Mouse (Mus musculus) stomach, embryonic 14.5 days (tissue): ENCODE measurements around the gene Pced1b. TPM values are rescaled to one million over a fixed set of nuclear protein-coding genes. Genes with fewer than 3 reads are reported as not detected.

ENCODE experiments used
- ATAC-seq: fragments of 200-750 bp; cut with Nextera tagmentation; 2 replicates; pipeline ENCODE4 v1.8.0; 2017; ENCODE audit warnings: low read depth, moderate TSS enrichment; ENCODE audit not compliant: insufficient number of reproducible peaks, insufficient read depth, low FRiP score
- H3K27ac ChIP-seq: fragments of 300-500 bp; sonication (generic); 2 replicates; pipeline ENCODE4 v1.5.1; 2014; ENCODE audit warnings: mild to moderate bottlenecking, low read length, moderate library complexity, mixed read lengths
- H3K27me3 ChIP-seq: fragments of 300-500 bp; sonication (generic); 2 replicates; pipeline ENCODE4 v1.6.1; 2014; ENCODE audit warnings: low read length, control low read depth, mixed read lengths; ENCODE audit not compliant: control insufficient read depth, insufficient read depth
- H3K36me3 ChIP-seq: fragments of 300-500 bp; sonication (generic); 2 replicates; pipeline ENCODE4 v1.6.1; 2014; ENCODE audit warnings: mild to moderate bottlenecking, control low read depth, low read length, moderate library complexity, mixed read lengths; ENCODE audit not compliant: control insufficient read depth, insufficient read depth
- H3K4me1 ChIP-seq: fragments of 300-500 bp; sonication (generic); 2 replicates; pipeline ENCODE4 v1.6.1; 2014; ENCODE audit warnings: low read length, control low read depth, mixed read lengths; ENCODE audit not compliant: control insufficient read depth, insufficient read depth
- H3K4me2 ChIP-seq: fragments of 300-500 bp; sonication (generic); replicated peaks from 2 replicates; pipeline ENCODE4 v1.6.1; 2014; ENCODE audit warnings: low read depth, low read length, control low read depth
- H3K4me3 ChIP-seq: fragments of 300-500 bp; sonication (generic); 2 replicates; pipeline ENCODE4 v1.5.1; 2014; ENCODE audit warnings: low read depth, low read length, control low read depth
- H3K9ac ChIP-seq: fragments of 300-500 bp; sonication (generic); replicated peaks from 2 replicates; pipeline ENCODE4 v1.6.1; 2014; ENCODE audit warnings: low read depth, mild to moderate bottlenecking, control low read depth, low read length, moderate library complexity, mixed read lengths
- H3K9me3 ChIP-seq: fragments of 300-500 bp; sonication (generic); 2 replicates; pipeline ENCODE4 v1.6.1; 2016; ENCODE audit warnings: low read depth, low read length, control low read depth; ENCODE audit not compliant: control insufficient read depth
- WGBS: fragments of 180-500 bp; shearing (Covaris S2); extraction: QIAGEN DNeasy Blood & Tissue Kit; methylation state at CpG from one replicate; pipeline ENCODE4 v1.1.7; 2014; 5-methylcytosine and 5-hydroxymethylcytosine counted together
- polyA plus RNA-seq: library from polyadenylated mRNA; unstranded; fragments of >200 nt; fragmentation: Nextera tagmentation; extraction: Ambion mirVana; gene quantifications from 2 replicates; pipeline ENCODE4 v1.2.1, GENCODE M21; 2014

Gene Pced1b
- polyA plus RNA-seq, 1 experiment from 2014 or later = 4.1 TPM

DNA sequence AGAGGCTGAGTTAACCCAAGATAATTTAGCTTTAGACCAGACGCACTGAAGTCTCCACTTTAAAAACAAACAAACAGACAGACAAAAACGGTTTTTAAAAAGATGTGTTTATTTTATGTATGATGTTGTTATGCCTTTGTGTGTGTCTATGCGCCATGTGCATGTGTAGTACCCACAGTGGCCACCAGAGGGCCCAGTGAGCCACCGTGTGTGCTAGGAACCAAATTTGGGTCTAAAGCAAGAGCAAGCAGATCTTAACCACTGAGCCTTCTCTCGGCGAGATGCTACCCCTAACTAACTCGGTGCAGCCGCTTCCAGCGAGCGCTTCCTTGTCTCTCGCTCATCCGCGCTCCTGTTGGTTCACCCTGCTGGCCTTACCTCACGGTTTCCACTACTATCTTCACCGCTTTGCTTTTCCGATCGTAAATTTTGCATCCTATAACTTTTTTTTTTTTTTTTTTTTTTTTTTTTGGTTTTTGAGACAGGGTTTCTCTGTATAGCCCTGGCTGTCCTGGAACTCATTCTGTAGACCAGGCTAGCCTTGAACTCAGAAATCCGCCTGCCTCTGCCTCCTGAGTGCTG is 80.7 kb downstream of the Pced1b start:
- no peak for ATAC-seq
- 70% methylated on average over 18 of the region's 18 CpGs for WGBS

DNA sequence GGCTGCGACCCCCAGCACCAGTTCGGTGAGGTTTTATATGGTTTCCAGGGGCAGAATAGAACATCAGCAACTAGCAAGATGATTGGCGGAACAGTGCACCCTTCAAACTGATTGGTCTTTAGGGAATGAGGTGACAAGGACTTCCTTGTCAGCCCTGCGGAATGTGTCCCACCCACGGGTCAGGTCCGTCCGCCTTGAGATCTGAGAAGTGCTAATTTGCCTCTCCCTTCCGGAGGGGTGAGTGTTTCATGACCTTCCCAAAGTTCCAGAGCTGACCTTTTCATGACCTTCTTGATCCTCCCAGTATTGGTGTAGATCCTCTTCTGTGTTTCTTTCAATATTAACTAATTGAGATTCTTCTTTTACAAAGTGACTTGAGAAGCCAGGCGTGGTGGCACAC is 85.7 kb downstream of the Pced1b start:
- Histone ChIP-seq H3K4me3 (no peak overlapping the region), H3K9me3 (no peaks in the 10 kb centered on the region), H3K9ac (no peak overlapping the region), H3K27me3 (no peaks in the 10 kb centered on the region), H3K4me2 (no peak overlapping the region), H3K27ac (no peak overlapping the region), H3K36me3 (no peaks in the 10 kb centered on the region), H3K4me1 (no peaks in the 10 kb centered on the region)
- ATAC-seq = no peak
- 78% methylated on average over 9 of the region's 9 CpGs for WGBS

More for the DNA sequence above, 80.7 kb downstream of the Pced1b start:
- Histone ChIP-seq H3K4me3 (no peak overlapping the region), H3K9me3 (no peaks in the 10 kb centered on the region), H3K27ac (no peak overlapping the region), H3K36me3 (no peaks in the 10 kb centered on the region), H3K27me3 (no peaks in the 10 kb centered on the region), H3K4me2 (no peak overlapping the region), H3K4me1 (no peaks in the 10 kb centered on the region), H3K9ac (no peak overlapping the region)

- no peaks in the 10 kb centered on the region for H3K27me3 ChIP-seq
- H3K9me3 ChIP-seq = no peaks in the 10 kb centered on the region
- H3K4me3 ChIP-seq = peak overlapping the region; percentile 12
- 0 out of 2 replicates have a peak, but pooled peaks cover 4% of the 10 kb centered on the region for H3K4me1 ChIP-seq
- H3K9ac ChIP-seq = no peak overlapping the region
- peak; percentile 58; the same call in 1 of the 2 replicates for ATAC-seq
- no peaks in the 10 kb centered on the region for H3K36me3 ChIP-seq
- WGBS = 34% methylated on average over 14 of the region's 14 CpGs
- H3K4me2 ChIP-seq = peak overlapping the region; percentile 51
- no peak overlapping the region for H3K27ac ChIP-seq
These were observed 90.9 kb downstream of the Pced1b start for GRCm38 (mm10) chr15:97337636-97338352.

- peak overlapping the region; percentile 12 for H3K4me3 ChIP-seq
- H3K4me2 ChIP-seq = peak overlapping the region; percentile 51
- H3K9ac ChIP-seq = no peak overlapping the region
- no peaks in the 10 kb centered on the region for H3K27me3 ChIP-seq
- H3K4me1 ChIP-seq = 0 out of 2 replicates have a peak, but pooled peaks cover 4% of the 10 kb centered on the region
- no peaks in the 10 kb centered on the region for H3K9me3 ChIP-seq
- 13% methylated on average over 16 of the region's 17 CpGs for WGBS
- H3K27ac ChIP-seq = no peak overlapping the region
- ATAC-seq = no peak
- H3K36me3 ChIP-seq = no peaks in the 10 kb centered on the region
These were observed 91.6 kb downstream of the Pced1b start for GRCm38 (mm10) chr15:97338377-97339060.

DNA sequence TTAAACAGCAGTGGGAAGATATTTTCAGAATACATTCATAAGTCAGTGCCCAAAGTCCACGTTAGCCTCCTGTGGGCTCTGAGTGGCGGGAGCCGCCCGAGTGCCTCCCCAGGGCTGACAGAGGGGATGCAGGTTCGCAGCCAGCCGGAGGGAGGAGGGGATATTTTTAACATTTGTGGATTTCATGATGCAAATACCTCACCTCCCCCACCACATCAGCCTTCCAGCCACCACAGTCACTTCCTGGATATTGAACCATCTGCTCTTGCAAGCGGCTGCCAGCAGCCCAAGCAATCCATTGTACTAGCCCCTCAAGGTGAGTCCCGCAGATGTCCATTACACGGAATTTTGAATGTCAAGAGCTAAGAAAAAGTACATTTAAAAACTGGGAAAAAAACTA is 95.4 kb downstream of the Pced1b start:
- Histone ChIP-seq H3K4me1 (0 out of 2 replicates have a peak, but pooled peaks cover 4% of the 10 kb centered on the region), H3K9me3 (no peaks in the 10 kb centered on the region), H3K4me3 (no peak overlapping the region), H3K36me3 (no peaks in the 10 kb centered on the region), H3K9ac (no peak overlapping the region), H3K27me3 (no peaks in the 10 kb centered on the region), H3K4me2 (no peak overlapping the region), H3K27ac (no peak overlapping the region)
- ATAC-seq = no peak
- 79% methylated on average over 9 of the region's 9 CpGs for WGBS

GRCm38 (mm10) chr15:97342945-97343344 is 96.0 kb downstream of the Pced1b start:
- Histone ChIP-seq H3K36me3 (no peaks in the 10 kb centered on the region), H3K4me1 (0 out of 2 replicates have a peak, but pooled peaks cover 4% of the 10 kb centered on the region), H3K9ac (no peak overlapping the region), H3K9me3 (no peaks in the 10 kb centered on the region), H3K27me3 (no peaks in the 10 kb centered on the region), H3K4me3 (no peak overlapping the region), H3K4me2 (no peak overlapping the region), H3K27ac (no peak overlapping the region)
- 79% methylated on average over 8 of the region's 8 CpGs for WGBS
- no peak for ATAC-seq

DNA sequence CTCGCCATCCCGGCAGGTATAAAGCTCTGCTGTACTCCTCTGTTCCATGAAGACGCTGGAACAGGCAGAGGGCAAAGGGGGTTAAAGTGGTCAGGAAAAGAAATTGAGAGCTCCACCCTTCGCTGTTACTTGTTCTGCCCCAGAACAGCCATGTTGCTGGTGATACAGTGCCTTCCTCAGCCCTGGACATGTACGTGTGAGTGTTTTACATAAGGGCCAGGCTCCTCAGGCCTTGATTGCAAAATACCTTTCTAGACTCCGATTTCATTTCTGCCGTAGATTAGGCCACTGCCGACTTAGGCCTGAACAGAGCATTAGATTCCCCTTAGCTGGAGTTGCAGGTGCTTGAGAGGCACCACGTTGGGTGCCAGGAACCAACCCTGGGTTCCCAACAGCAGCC is 97.0 kb downstream of the Pced1b start:
- no peak overlapping the region for H3K27ac ChIP-seq
- no peaks in the 10 kb centered on the region for H3K36me3 ChIP-seq
- H3K9ac ChIP-seq = no peak overlapping the region
- 0 out of 2 replicates have a peak, but pooled peaks cover 2% of the 10 kb centered on the region for H3K4me1 ChIP-seq
- no peaks in the 10 kb centered on the region for H3K9me3 ChIP-seq
- no peak overlapping the region for H3K4me2 ChIP-seq
- no peaks in the 10 kb centered on the region for H3K27me3 ChIP-seq
- ATAC-seq = no peak
- no peak overlapping the region for H3K4me3 ChIP-seq
- WGBS = 91% methylated on average over 9 of the region's 9 CpGs

GRCm38 (mm10) chr15:97345110-97345509 is 98.2 kb downstream of the Pced1b start:
- Histone ChIP-seq H3K27me3 (no peaks in the 10 kb centered on the region), H3K27ac (no peak overlapping the region), H3K9me3 (no peaks in the 10 kb centered on the region), H3K4me3 (no peak overlapping the region), H3K4me1 (0 out of 2 replicates have a peak, but pooled peaks cover 2% of the 10 kb centered on the region), H3K36me3 (no peaks in the 10 kb centered on the region), H3K9ac (no peak overlapping the region), H3K4me2 (no peak overlapping the region)
- WGBS = 94% methylated on average over 9 of the region's 9 CpGs
- ATAC-seq = no peak
